Mouse (Mus musculus) C2C12 (cell line): ENCODE measurements at regions not wholly inside any gene's neighbourhood (a gene's known extent, or its start where the extent isn't known, plus 50 kb on each side); places are given as distances from the start of the nearest gene placed in this dataset.
A peak's percentile ranks its signal among the peaks of the same experiment; 100 is the strongest.

ENCODE experiments used
- H3K27me3 ChIP-seq: one replicate; pipeline ENCODE4 v1.6.1; 2011; ENCODE audit not compliant: control insufficient read depth, insufficient read depth, insufficient read length
- H3K36me3 ChIP-seq: one replicate; pipeline ENCODE4 v1.6.1; 2011; ENCODE audit not compliant: control insufficient read depth, insufficient read depth
- H3K4me3 ChIP-seq: one replicate; pipeline ENCODE4 v1.5.1; 2011; ENCODE audit warnings: mild to moderate bottlenecking, control low read depth; ENCODE audit not compliant: poor library complexity, insufficient read depth, severe bottlenecking
- H3K79me2 ChIP-seq: one replicate; pipeline ENCODE4 v1.6.1; 2011; ENCODE audit not compliant: control insufficient read depth, insufficient read depth
- H3K79me3 ChIP-seq: one replicate; pipeline ENCODE4 v1.6.1; 2011; ENCODE audit warnings: low read depth, control low read depth
- H3ac ChIP-seq: one replicate; pipeline ENCODE3; 2011; ENCODE audit warnings: low read depth; ENCODE audit not compliant: control insufficient read depth, insufficient read length
- CEBPB ChIP-seq: IDR thresholded peaks from one replicate; pipeline ENCODE4 v1.6.1; 2011; ENCODE audit warnings: low read depth, mild to moderate bottlenecking, control low read depth, moderate library complexity
- CTCF ChIP-seq: IDR thresholded peaks from one replicate; pipeline ENCODE4 v1.5.1; 2011; ENCODE audit not compliant: control insufficient read depth, insufficient read depth, insufficient read length
- FOSL1 ChIP-seq: IDR thresholded peaks from one replicate; pipeline ENCODE4 v1.8.0; 2011; ENCODE audit warnings: mild to moderate bottlenecking, low read length; ENCODE audit not compliant: poor library complexity, insufficient read depth, severe bottlenecking
- MAX ChIP-seq: IDR thresholded peaks from one replicate; pipeline ENCODE4 v1.6.1; 2011; ENCODE audit warnings: mild to moderate bottlenecking, control low read depth
- MYOD1 ChIP-seq: IDR thresholded peaks from one replicate; pipeline ENCODE4 v1.6.1; 2011; ENCODE audit warnings: low read depth; ENCODE audit not compliant: control insufficient read depth, insufficient read length
- MYOG ChIP-seq: IDR thresholded peaks from one replicate; pipeline ENCODE4 v1.6.1; 2011; ENCODE audit not compliant: control insufficient read depth, insufficient read length; ENCODE audit errors: extremely low read depth
- USF1 ChIP-seq: IDR thresholded peaks from one replicate; pipeline ENCODE4 v1.6.1; 2011; ENCODE audit warnings: low read depth, mild to moderate bottlenecking, control low read depth, moderate library complexity

DNA sequence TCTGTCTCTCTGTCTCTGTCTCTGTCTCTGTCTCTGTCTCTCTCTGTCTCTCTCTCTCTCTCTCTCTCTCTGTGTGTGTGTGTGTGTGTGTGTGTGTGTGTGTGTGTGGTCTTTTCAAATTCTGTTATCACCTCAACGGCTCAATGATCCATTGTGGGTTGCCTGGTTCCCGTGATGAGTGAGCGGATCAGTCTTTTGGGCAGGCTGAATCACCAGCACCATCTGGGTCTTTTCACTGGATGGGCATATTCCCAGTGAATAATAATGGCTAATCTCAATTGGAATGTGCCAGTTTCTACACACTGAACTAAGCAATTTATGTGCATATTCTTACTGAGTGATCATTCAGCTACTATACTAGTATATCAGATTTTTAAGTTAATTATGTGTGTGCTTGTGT lies 216.4 kb downstream of the Lmx1a start:
- Histone ChIP-seq H3K36me3 (no peaks in the 10 kb centered on the region), H3K79me2 (no peaks in the 10 kb centered on the region), H3K4me3 (no peak overlapping the region), H3K79me3 (no peaks in the 10 kb centered on the region), H3ac (no peak overlapping the region), H3K27me3 (peaks cover 25% of the 10 kb centered on the region)
- TF ChIP-seq FOSL1 (no peak), MYOG (no peak), MAX (no peak), MYOD1 (no peak), CEBPB (no peak), USF1 (no peak), CTCF (no peak)

DNA sequence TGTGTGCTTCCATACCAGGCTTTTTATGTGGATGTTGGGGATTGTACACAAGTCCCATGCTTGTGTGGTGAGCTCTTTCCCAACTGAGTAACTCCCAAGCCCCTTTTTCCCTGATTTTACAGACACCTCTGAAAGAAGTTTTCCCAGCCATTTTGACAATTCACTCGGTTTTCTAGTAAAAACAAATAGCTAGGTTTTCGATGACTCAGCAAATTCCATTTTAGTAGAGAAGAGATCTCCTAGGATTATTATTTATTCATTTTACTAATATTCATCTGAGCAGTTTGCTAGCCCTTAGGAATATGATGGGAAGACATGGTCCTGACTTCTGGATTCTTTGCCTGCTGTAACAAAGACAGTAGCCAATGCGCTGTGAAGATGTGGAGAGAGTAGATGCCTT lies 223.0 kb downstream of the Lmx1a start:
- Histone ChIP-seq H3K79me3 (no peaks in the 10 kb centered on the region), H3K36me3 (no peaks in the 10 kb centered on the region), H3ac (no peak overlapping the region), H3K4me3 (no peak overlapping the region), H3K27me3 (peaks cover 36% of the 10 kb centered on the region), H3K79me2 (no peaks in the 10 kb centered on the region)
- TF ChIP-seq CTCF (no peak), FOSL1 (no peak), CEBPB (no peak), MYOD1 (no peak), MAX (no peak), USF1 (no peak), MYOG (no peak)

DNA sequence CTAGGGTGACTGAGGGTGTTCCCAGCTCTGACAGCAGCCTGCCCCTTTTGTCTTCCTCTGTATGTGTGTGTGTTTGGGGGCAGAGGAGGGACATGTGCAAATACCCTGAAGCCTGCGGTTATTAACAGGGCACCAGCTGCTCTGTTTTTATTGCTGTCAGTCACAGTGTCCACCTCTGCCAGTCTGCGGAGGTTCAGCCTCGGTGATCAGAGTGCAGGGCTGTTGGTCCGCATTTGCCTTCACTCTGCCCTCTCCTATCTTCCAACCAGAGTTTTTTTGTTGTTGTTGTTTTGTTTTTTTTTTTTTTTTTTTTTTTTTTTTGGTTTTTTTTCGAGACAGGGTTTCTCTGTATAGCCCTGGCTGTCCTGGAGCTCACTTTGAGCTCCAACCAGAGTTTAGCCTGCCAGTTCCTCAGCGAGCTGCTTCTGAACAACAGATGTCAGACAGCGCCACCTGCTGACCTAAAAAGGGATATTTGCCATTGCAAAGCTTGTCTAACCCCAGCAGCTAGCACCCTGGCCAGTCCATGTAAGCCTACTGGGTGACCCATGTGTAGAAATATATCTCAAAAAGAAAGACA lies 226.0 kb downstream of the Lmx1a start:
- TF ChIP-seq MYOD1 (peak; percentile 59), MYOG (no peak), CEBPB (no peak), MAX (no peak), USF1 (no peak), FOSL1 (no peak), CTCF (peak; percentile 62)
- Histone ChIP-seq H3K27me3 (peaks cover 25% of the 10 kb centered on the region), H3K79me2 (no peaks in the 10 kb centered on the region), H3ac (no peak overlapping the region), H3K4me3 (no peak overlapping the region), H3K36me3 (no peaks in the 10 kb centered on the region), H3K79me3 (no peaks in the 10 kb centered on the region)

DNA sequence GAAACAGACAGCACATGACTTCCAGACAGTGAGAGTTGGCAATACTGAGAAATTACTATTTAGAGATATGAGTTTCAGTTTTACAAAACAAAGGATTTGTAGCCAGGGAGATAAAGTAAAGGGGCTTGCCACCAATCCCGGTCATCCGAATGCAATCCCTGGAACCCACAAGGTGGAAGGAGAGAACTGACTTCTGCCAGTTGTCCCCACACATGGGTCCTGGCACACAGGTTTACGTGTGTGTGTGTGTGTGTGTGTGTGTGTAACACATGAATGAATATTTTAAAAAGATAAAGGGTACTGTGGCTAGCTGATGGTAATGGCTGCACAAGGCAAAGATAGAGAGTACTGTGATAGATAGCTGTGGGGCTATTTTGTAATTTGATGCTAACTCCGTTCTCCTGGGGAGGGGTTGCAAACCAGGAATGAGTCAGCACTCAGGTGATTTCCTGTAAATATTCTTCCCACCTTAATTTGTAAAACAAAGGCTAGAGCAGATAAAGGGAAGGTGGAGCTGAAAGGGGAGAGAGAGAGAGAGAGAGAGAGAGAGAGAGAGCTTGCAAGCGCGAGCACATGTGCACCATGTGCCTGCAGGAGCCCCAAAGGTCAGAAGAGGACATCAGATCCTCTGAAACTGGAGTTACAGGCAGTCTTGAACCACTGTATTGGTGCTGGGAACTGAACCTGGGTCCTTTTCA lies 226.7 kb downstream of the Lmx1a start:
- Histone ChIP-seq H3K36me3 (no peaks in the 10 kb centered on the region), H3ac (no peak overlapping the region), H3K4me3 (no peak overlapping the region), H3K79me2 (no peaks in the 10 kb centered on the region), H3K27me3 (peaks cover 21% of the 10 kb centered on the region), H3K79me3 (no peaks in the 10 kb centered on the region)
- TF ChIP-seq CTCF = no peak
- no peak for TF ChIP-seq MYOG

DNA sequence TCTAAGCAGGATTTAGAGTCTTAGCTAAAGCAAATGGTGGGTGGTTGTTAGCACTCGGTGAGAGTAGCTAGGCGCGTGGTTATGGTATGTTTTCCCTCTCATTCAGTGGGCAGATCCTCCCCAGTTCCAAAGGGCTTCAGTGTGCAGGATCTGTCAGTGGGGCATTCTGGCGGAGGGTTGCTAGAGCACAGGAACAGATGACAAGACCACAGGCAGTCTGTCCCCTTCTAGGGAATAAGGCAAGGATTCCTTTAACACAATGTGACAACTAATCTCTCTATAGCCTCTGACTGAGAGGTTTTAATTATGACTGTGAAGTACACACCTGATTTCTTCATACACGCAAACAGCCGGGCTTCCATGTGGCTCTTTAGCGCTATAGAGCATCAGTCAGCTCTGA lies 233.9 kb downstream of the Lmx1a start:
- H3K79me3 ChIP-seq = no peaks in the 10 kb centered on the region
- H3K36me3 ChIP-seq = no peaks in the 10 kb centered on the region
- H3ac ChIP-seq = no peak overlapping the region
- peaks cover 35% of the 10 kb centered on the region for H3K27me3 ChIP-seq
- no peaks in the 10 kb centered on the region for H3K79me2 ChIP-seq
- H3K4me3 ChIP-seq = no peak overlapping the region
- TF ChIP-seq CEBPB = no peak
- no peak for TF ChIP-seq USF1
- TF ChIP-seq CTCF = no peak
- no peak for TF ChIP-seq MYOD1

DNA sequence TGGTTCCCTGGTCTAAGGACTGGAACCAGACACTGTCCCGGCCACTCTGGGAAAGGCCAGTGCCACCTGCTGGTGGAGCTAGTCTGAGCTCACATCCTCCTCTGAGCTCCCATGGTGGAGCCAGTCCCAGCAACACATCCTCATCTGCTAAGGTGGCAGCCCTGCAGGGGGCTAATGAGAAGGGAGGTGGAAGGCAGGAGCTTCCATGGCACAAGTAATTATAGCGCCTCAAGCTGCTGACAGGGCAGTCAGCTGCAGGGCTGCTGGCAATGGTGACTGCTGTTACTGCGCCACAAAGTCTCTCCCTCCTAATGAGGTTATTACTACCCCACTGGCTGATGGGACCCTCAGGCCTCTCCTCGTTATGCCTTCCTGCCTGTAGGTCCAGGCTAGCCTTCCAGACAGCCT lies 239.0 kb downstream of the Lmx1a start:
- TF ChIP-seq FOSL1 (no peak), MAX (no peak), CTCF (peak; percentile 4)
- Histone ChIP-seq H3K79me3 (no peaks in the 10 kb centered on the region), H3K27me3 (peaks cover 34% of the 10 kb centered on the region)

More for the DNA sequence above, 239.0 kb downstream of the Lmx1a start:
- Histone ChIP-seq H3K36me3 (no peaks in the 10 kb centered on the region), H3K4me3 (no peak overlapping the region), H3ac (no peak overlapping the region), H3K79me2 (no peaks in the 10 kb centered on the region)
